Mouse (Mus musculus): ENCODE data around the gene Grik4.

The Grik4 gene

GRCm38 (mm10) chr9:42578511-42578910 lies 365.8 kb downstream of the Grik4 start:
- DNase-seq (ENCODE audit: low read depth, low spot score), result no peak

GRCm38 (mm10) chr9:42578106-42578505 lies 366.2 kb downstream of the Grik4 start:
- DNase-seq (ENCODE audit: low read depth, low spot score), result no peak

- no peak for DNase-seq (ENCODE audit: low read depth, low spot score)
Measured at GRCm38 (mm10) chr9:42573616-42574350, 370.5 kb downstream of the Grik4 start.

GRCm38 (mm10) chr9:42573180-42573579 lies 371.1 kb downstream of the Grik4 start:
- peak; percentile 70 for DNase-seq (ENCODE audit: low read depth, low spot score)

GRCm38 (mm10) chr9:42565921-42566320 lies 378.4 kb downstream of the Grik4 start:
- DNase-seq (ENCODE audit: low read depth, low spot score), result no peak

- no peak for DNase-seq (ENCODE audit: low read depth, low spot score)
Measured at GRCm38 (mm10) chr9:42555186-42555585, 389.1 kb downstream of the Grik4 start.

GRCm38 (mm10) chr9:42550116-42550515 lies 394.2 kb downstream of the Grik4 start:
- peak; percentile 42 for DNase-seq (ENCODE audit: low read depth, low spot score)

- no peak for DNase-seq (ENCODE audit: low read depth, low spot score)
Measured at GRCm38 (mm10) chr9:42548981-42549380, 395.3 kb downstream of the Grik4 start.

- peak; percentile 32 for DNase-seq (ENCODE audit: low read depth, low spot score)
Measured at GRCm38 (mm10) chr9:42544521-42544920, 399.8 kb downstream of the Grik4 start.

GRCm38 (mm10) chr9:42533491-42533890 lies 410.8 kb downstream of the Grik4 start:
- no peak for DNase-seq (ENCODE audit: low read depth, low spot score)

- DNase-seq (ENCODE audit: low read depth, low spot score), result no peak
Measured at GRCm38 (mm10) chr9:42533041-42533440, 411.3 kb downstream of the Grik4 start.

- DNase-seq (ENCODE audit: low read depth, low spot score), result no peak
Measured at GRCm38 (mm10) chr9:42531951-42532350, 412.3 kb downstream of the Grik4 start.

GRCm38 (mm10) chr9:42530221-42531152 lies 413.8 kb downstream of the Grik4 start:
- DNase-seq (ENCODE audit: low read depth, low spot score), result no peak

- DNase-seq (ENCODE audit: low read depth, low spot score), result peak; percentile 48
Measured at GRCm38 (mm10) chr9:42520587-42521084, 423.7 kb downstream of the Grik4 start.

GRCm38 (mm10) chr9:42518163-42518562 lies 426.1 kb downstream of the Grik4 start:
- no peak for DNase-seq (ENCODE audit: low read depth, low spot score)

- no peak for DNase-seq (ENCODE audit: low read depth, low spot score)
Measured at GRCm38 (mm10) chr9:42513159-42513558, 431.1 kb downstream of the Grik4 start.

GRCm38 (mm10) chr9:42512312-42512711 lies 432.0 kb downstream of the Grik4 start:
- DNase-seq (ENCODE audit: low read depth, low spot score), result peak; percentile 57

GRCm38 (mm10) chr9:42508235-42508634 lies 436.1 kb downstream of the Grik4 start:
- DNase-seq (ENCODE audit: low read depth, low spot score), result no peak

- no peak for DNase-seq (ENCODE audit: low read depth, low spot score)
Measured at GRCm38 (mm10) chr9:42507709-42508108, 436.6 kb downstream of the Grik4 start, which contains the start of gene Tbcel. Gene Tbcel, minus strand, starts transcription at chr9:42507809.

GRCm38 (mm10) chr9:42507022-42507421 lies 437.3 kb downstream of the Grik4 start:
- DNase-seq (ENCODE audit: low read depth, low spot score), result no peak

GRCm38 (mm10) chr9:42504971-42505510 lies 439.3 kb downstream of the Grik4 start:
- DNase-seq (ENCODE audit: low read depth, low spot score), result no peak

- no peak for DNase-seq (ENCODE audit: low read depth, low spot score)
Measured at GRCm38 (mm10) chr9:42504559-42504958, 439.7 kb downstream of the Grik4 start.

All from ES-CJ7 (cell line).